Mouse (Mus musculus) adrenal gland, postnatal 14 days (tissue): ENCODE results near the gene Elovl6. TPM values are rescaled to one million over a fixed set of nuclear protein-coding genes. Genes with fewer than 3 reads are reported as not detected.

ENCODE experiments used
- microRNA-seq, 2 experiments: library from miRNA; unstranded; fragments of <30 nt; microRNA quantifications; one replicate each; pipeline ENCODE4 v1.2.0; 2021
- total RNA-seq: library from RNA; stranded (reverse); gene quantifications from 2 replicates; pipeline ENCODE4 v1.2.3, GENCODE M21; 2021

Gene Elovl6
- total RNA-seq, 1 experiment from 2014 or later, result 53.5 TPM

Small RNA genes lying within 50 kb of the gene (microRNA-seq; reads per million reads assigned to microRNA genes)
- gene Gm24515, result 0 reads per million in 2 experiments

Other genes starting within 250 kb of the Elovl6 start
- gene Enpep, start 199.6 kb upstream of the Elovl6 start, total RNA-seq, result 11.5 and 13.0 TPM in 2 replicates
- gene Egf, start 223.0 kb downstream of the Elovl6 start, total RNA-seq, result 0.64 and 0.82 TPM in 2 replicates